Mouse (Mus musculus) erythroblast, adult 5-6 weeks (primary cell): ENCODE results near the gene Nptxr. TPM values are rescaled to one million over a fixed set of nuclear protein-coding genes. Genes with fewer than 3 reads are reported as not detected.

Experiments used
- ATAC-seq: replicated peaks from 2 replicates; pipeline ENCODE4 v1.8.0; 2016; ENCODE audit warnings: moderate number of reproducible peaks, mild to moderate bottlenecking, moderate TSS enrichment, inconsistent platforms; ENCODE audit not compliant: poor library complexity, low FRiP score, severe bottlenecking
- total RNA-seq, 2 experiments: library from RNA; stranded (forward) in 1 of 2; stranded (reverse) in 1 of 2; fragments of 150-400 nt in 1 of 2; fragments of 200-764, 138-1000 nt in 1 of 2; gene quantifications; 2 replicates each; pipeline versions ENCODE4 v1.2.3 to v1.2.4; 2015 to 2017; ENCODE audit warnings: low replicate concordance in 2 of 2

The Nptxr gene
- total RNA-seq, 2 experiments from 2014 or later = 0.17 to 0.19 TPM

DNA sequence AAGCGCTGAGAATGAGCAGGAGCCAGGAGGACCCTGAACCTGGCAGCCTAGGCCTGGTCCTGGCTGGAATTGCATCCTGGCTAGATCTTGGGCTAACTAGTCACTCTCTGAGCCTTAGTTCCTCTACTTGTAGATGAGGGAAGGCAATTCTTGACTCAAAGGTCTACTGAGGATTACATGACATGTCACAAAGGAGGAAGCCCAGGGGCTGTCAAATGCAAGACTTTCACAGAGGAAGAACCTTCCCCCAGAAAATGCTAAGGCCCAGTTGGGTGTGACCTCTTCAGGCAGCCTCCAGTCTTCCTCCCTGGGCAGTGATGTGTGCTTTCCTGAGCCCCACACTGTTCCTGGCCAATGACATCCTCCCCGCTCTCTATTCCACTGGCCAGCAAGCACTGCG, 47.4 kb downstream of the Nptxr start:
- ATAC-seq = no peak

DNA sequence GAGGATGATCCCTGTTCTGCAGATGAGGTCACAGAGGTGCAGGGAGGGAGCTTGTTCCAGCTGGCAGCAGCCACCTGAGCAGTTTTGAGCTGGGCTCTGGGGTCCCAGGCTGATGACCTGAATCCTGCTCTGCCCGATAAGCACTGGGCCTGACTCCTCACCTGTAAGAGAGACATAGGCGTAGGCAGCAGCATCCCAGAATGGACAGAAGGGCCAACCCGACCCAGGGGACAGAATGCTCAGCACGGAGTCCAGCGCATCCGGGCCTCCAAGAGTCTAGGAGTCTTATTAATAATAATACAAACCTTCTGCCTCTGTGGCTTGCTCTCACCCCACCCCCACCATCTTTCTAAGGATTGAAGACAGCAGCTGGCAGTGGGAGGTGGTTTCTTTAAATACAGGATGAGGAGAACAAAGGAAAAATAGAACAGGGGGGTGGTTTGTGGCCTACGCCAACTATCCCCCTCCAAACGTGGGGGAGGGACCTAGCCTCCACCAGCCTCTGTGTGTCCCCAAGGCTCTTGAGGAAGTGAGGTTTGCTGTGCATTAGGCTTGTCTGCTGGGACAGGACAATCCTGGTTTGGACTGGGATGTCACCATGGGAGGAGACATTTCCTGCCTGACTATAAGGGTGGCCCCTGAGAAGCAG, 48.5 kb downstream of the Nptxr start:
- no peak for ATAC-seq

DNA sequence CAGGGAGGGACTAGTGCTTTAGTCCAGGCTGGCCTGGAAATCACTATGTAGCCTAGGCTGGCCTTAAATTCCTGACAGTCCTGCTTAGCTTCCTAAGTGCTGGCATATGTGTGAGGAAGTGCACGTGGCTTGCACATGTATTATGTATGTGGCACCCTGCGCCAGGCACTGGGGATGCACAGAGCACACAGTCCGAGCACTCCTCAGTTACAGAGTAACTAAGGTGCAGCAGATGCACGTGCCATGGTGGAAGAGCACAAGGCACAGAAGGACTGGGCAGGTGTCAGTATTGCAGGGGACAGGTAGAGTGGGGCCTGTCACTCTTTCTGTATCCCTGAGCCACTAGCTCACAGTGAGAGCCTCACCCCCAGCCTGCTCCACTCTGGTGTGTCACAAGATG, 49.4 kb downstream of the Nptxr start:
- ATAC-seq = no peak

DNA sequence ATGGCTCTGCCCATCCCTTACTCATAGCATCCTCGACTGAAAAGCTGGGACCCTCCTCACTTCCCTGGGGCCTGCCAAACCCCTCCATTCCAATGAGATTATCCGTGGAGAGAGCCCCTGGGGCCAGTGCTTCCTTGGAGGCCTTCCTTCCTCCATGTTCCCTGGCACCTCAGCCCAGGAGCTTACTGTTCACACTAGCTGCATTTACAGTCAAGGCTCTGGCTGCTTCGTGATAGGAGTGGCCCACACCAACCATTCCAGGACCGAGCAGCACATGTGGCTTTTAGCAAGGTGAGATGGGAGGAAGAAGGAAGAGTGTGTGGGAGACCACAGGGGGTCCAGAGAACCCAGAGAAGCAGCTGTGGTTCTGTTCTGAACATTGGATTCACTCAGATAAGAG, 50.7 kb downstream of the Nptxr start:
- no peak for ATAC-seq

DNA sequence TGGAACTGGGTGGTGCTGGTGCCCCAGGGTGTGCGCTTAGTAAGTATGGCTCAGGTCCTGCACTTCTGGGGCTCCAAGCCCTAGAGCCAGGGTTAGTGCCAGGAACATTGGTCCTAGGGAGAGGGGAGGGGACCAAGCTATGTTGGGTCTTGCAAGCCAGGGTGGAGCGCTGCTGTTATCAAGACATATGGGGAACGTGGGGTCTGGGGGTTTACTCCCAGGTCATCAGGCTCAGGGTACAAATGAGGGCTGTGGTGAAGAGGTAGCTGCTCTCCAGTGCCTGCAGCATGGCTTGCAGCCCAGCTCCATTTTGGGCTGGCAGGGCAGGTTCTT, 51.2 kb downstream of the Nptxr start:
- peak; percentile 31; the same call in 1 of the 2 replicates for ATAC-seq

DNA sequence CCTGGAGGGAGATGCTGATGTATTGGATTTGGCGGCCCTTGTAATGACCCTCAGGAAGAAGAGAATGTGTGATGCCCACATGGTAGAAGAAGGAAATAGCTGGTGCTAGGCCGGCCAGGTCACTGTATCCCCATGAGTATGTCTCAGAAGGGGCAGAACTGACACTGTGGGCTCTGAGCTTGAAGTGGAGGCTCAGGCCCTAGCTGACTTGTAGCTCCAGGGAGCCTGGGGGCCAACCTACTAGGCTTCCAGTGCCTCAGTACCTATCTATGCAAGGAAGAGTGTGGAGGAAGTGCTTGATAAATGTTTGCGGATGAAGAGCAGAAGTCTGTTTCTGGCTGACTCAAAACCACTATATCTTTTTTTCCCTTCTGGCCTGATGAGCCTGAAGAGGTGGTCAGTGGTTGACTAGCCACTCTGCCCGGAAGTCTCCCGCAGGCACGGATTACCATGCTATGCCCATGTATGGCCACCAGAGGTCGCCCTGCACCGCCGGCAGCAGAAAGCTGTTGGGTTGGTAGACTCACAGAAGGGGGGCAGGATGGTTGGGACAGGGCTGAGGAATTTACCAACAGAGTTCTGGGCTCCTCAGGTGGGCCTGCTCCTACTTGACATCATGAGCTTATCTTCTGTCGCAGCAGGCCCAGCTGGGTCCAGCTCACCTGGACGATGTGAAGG, 51.7 kb downstream of the Nptxr start:
- peak; percentile 77 for ATAC-seq

DNA sequence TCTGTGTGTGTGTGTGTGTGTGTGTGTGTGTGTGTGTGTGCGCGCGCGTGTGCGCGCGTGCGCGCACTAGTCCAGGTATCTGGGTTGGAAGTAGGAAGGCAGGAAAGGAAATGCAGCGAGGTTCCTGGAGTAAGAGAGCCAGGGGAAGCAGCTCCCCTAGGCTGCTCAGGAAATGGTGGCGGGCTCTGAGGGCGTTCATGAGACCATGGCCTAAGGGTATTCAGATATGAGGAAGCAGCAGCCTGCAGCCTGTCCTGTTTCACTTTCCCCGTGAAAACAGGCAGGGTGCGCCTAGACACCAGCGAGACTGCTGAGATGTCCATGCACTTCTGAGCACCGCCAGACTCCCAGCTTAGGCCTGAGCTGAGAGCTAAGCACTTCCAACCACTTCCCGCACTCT, 52.8 kb downstream of the Nptxr start:
- ATAC-seq = no peak

DNA sequence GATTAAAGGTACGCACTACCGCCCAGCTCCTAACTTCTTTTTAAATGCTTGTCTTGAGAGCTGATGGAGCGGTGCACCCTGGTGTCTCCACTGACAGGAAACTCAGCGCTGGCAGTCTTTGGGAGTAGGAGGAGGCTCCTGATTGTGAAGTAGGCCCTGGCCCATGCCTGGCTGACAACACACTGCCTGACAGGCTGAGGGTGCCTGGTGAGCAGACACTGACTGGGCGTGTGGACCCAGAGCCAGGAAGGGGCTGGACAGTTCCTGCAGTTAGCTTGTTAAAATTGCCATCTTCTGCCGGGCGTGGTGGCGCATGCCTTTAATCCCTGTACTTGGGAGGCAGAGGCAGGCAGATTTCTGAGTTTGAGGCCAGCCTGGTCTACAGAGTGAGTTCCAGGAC, 54.3 kb downstream of the Nptxr start:
- ATAC-seq = no peak

DNA sequence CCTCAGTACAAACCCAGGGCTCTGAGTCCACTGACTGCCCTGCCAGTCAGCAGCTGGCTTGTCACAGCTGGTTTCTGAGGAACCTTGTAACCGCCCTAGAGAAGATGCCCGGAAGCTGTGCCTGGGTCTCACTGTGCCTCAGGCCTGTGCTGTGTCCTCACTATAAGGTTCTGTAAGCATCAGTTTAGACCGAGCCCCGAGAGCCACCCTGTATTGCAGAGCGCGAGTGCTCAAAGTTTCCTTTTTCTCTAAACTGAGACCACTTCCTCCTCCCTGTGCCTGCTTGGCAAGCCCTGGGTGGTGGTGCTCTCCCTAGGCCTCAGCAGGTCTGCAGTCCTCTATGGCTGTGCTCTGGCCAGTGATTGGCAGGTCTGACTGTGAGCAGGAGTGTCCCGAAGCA, 55.4 kb downstream of the Nptxr start:
- no peak for ATAC-seq

DNA sequence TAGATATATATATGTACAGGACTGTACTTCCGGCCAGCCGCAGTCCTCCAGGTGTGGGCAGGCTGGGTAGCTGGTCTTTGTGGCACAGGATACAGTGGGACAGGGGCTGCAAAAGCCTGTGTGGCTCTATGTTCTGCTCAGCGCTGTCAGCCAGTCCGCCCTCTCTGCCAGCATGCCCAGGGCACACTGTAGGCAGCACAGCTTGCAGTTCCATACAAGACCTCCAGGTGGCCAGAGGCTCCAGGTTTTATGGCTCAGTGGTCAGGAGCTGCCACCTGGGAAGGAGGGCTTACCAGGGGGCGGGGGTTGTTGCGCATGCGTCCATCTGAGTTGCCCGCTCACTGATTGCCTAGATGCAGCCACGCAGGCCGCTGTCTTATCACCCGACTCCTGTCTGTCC, 56.6 kb downstream of the Nptxr start:
- ATAC-seq = peak; percentile 77

DNA sequence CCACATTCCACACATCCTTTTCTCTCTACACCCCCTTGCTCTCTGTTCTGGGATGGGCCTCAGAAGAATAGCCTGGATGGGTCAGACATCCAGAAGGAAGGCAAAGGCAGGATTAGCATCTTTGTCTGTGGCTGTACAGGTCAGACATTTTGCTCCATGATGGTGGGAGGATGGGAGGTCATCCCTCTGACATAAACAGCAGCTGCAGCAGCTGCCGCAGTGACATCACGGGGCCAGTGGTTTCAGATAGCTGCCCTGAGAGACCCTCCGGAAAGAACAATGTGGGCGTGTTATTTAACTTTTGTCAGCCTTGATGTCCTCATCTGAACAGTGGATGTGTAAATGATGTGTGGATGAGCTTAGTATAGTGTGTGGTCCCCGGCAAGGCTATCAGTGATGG, 58.7 kb downstream of the Nptxr start:
- ATAC-seq = no peak

DNA sequence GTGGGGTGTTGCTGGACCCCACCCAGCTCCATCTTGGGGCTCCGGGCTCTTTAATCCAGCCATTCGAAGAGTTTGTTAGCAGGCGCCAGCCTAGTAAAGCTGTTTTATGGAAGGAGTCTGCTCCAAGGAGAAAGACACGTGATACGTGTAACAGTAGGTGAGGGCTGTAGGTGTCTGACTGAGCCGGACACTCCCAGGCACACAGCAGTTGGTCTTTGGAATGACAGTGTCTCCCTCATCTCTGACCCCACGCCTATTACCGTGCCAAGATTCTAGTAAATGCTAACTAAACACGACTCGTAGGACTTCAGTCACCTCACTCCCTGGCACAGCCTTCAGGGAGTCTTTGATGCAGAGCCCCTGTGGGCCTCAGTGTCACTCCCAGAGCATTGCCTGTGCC, 59.3 kb downstream of the Nptxr start:
- ATAC-seq = no peak

DNA sequence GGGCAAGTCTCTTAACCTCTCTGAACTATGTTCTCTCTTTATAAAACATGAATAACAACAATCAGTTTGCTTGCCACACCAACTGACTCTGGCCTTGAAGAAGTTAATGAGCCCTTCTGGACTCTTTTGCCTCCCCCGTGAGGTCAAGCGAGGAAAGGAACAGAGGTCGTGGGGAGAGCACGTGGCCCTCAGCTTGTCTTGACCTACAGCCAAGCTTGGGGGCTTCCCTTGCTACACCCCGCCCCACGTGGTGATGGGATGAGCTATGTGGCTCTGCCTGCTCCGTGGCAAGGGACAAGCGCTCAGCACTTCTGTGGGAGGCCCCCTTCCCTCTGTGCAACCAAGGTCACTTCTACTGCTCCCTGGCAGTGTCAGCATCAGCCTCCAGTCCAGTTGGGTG, 59.8 kb downstream of the Nptxr start:
- no peak for ATAC-seq

DNA sequence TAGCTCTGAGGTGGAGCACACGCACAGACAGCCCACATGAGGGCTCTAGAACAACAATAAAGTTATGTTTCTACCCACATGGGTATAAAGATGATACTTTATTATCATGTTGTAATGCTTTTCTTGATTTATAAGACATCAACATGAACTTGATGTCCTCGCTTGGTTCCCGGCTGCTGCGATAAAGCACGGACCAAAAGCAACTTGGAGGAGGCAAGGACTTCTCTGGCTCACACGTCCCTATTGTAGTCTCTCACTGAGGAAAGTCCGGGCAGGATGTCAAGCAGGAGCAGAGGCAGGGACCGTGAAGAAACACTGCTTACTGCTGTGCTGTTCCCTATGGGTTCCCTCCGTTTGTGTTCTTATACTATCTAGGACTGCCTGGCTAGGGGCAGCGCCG, 60.6 kb downstream of the Nptxr start:
- ATAC-seq = no peak

DNA sequence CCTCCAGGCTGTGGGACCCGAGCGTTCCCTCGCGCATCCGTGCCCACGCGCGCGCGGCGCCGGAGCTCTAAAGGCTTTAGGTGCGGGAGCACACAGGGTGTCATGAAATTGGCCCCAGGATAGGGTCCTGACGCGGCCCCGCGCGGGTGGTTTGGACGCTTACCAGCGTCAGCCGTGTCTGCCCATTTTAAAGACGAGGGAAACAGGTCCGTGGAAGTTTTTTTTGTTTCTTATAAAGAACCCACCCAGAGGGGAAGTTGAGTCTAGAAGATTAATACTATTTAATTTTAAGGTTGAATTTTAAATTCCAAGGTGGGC, 61.9 kb downstream of the Nptxr start:
- no peak for ATAC-seq

DNA sequence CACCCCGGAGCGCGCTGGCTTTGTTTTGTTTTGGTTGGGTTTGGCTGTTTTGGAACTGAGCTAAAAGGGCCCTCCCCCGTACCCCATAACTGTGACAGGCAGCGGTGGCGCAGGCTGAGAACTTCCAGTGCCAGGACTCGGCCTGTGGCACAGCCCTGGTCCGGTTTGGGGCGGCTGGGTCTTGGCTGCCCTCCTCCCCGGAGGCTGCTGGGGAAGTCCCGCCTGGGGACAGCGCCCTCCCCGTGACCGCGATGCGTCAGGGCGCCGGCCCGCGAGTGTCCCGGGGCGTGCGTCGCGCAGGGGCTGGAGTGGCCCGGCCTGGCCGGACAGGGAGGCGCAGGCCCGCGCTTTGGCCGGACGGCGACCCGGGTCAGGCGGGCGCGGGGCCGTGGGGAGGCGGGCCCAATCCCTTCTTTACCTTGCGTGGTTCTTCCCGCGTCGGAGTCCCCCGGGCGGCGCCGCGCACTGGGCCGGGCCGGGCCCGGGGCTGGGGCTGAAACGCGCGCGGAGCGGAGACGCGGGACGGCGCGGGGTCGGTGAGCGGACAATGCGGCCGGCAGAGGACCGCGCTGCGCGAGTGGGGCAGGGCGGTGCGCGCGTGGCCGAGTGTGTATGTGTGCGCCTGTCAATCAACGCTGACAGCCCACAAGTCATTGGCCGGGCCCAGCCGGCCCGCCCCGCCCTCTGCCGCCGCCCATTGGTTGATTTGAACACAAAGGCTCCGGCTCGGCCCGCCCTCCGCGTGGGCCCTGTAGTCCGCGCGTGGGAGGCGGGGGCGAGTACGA, 62.5 kb downstream of the Nptxr start, which contains the start of gene Sun2:
Sun2 (minus strand) TSS at position 616 of the 785 bp plus-strand sequence.
- ATAC-seq = peak; percentile 88

DNA sequence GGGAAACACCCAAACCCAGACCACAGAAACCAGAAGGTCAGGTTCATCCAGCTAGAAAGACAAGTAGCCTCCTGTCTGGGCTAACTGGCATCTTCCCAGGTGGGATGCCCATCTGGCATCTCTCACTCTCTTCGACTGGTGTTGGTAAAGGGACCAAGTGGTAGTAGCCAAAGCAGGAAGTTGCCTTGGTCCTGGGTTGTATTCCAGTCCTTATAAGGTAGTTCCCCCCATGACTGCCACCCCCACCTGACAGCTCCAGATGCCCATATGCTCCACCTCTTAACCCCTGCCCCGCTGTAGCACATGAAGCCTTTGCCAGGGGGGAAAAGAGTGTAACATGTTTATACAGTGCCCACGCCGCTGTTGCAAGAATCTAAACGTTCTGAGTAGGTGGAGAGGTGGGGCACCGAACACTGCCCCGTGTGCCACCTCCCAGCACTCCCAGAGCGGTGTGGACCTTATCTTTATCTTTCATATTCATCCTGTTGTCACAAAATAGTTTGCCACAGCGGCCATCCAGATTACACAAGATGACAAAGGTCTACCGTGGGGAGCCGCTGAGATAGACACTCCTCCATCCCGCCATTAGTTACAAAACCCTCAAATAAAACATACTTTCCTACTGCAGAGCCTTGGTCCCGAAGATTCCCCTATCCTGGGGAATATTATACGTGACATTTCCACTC, 63.2 kb downstream of the Nptxr start:
- ATAC-seq = 0 out of 2 replicates have a peak, but pooled peaks have one; percentile 10

DNA sequence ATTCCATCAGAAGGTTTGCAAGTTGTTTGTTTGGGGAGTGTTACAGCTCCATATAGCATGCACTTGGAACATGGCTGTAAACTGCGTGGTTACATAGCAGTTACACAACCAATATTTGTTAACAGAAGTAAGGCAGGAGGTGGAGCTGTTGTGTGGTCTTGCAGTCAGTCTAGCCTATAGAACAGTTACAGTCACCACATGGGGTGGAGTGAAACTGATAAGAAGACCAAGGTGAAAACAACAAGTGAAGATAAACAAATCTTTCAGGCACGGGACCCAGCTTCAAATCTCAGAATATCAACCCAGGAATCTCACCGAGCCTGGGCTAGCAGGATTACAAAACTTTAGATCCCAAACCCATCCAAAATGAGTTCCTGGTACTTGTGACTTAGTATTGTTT, 63.8 kb downstream of the Nptxr start:
- no peak for ATAC-seq
